Mouse (Mus musculus): ENCODE data around the gene Krt13.

The Krt13 gene

GRCm38 (mm10) chr11:100105576-100106122 lies 15.7 kb downstream of the Krt13 start, which contains the start of gene Krt36:
TSS of gene Krt36 (minus strand) at chr11:100105626.
- DNase-seq = no peak

GRCm38 (mm10) chr11:100102693-100103429 lies 18.5 kb downstream of the Krt13 start:
- no peak for DNase-seq

- DNase-seq = no peak
These were observed 21.0 kb downstream of the Krt13 start for GRCm38 (mm10) chr11:100100391-100100790.

GRCm38 (mm10) chr11:100097819-100098218 lies 23.5 kb downstream of the Krt13 start:
- no peak for DNase-seq

- DNase-seq = no peak
These were observed 25.2 kb downstream of the Krt13 start, which contains the start of gene Krt35 for GRCm38 (mm10) chr11:100096141-100096540. TSS of gene Krt35 (minus strand) at chr11:100096241.

- no peak for DNase-seq
These were observed 32.9 kb downstream of the Krt13 start for GRCm38 (mm10) chr11:100088378-100089025.

GRCm38 (mm10) chr11:100087861-100088260 lies 33.5 kb downstream of the Krt13 start, which contains the start of gene Krt32:
TSS of gene Krt32 (minus strand) at chr11:100088226.
- no peak for DNase-seq

- DNase-seq = no peak
These were observed 47.5 kb downstream of the Krt13 start for GRCm38 (mm10) chr11:100073873-100074272.
